Mouse (Mus musculus) G1E (cell line): ENCODE measurements around the gene Chrm3.

ENCODE experiments used
- CTCF ChIP-seq: IDR thresholded peaks from 2 replicates; pipeline ENCODE4 v1.5.1; 2012; ENCODE audit warnings: low read depth, low read length, inconsistent platforms, mixed read lengths
- GATA1 ChIP-seq: IDR thresholded peaks from 2 replicates; pipeline ENCODE4 v1.6.1; 2012; ENCODE audit warnings: borderline replicate concordance, low read length, inconsistent platforms, mixed read lengths
- GATA2 ChIP-seq: IDR thresholded peaks from 2 replicates; pipeline ENCODE4 v1.6.1; 2012; ENCODE audit warnings: low read depth, low read length, inconsistent platforms, borderline replicate concordance
- POLR2AphosphoS5 ChIP-seq: IDR thresholded peaks from 2 replicates; pipeline ENCODE4 v1.6.1; 2012; ENCODE audit warnings: low read depth, low read length, inconsistent platforms; ENCODE audit not compliant: insufficient replicate concordance
- TAL1 ChIP-seq: conservative IDR thresholded peaks from 2 replicates; pipeline ENCODE4 v1.6.1; 2012; ENCODE audit warnings: low read depth, low read length, inconsistent platforms, mixed read lengths

DNA sequence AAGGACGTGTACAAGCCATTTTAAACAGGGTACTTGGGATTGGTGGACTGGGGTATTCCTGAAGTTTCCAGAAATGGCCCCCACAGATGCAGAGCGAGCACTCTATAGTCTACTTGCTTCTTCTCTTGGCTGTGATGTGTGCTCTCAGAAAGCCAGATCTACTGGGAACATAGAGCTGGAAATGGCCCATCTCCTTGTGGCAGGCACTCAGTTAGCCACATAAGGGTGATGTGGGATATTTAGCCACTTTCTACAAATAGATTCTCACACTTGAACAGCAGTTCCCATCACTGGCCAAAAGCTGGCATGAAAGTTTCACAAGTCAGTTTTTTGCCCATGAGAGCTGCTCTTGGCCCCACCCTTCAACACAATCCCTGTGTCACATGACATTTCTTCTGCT, 65.5 kb downstream of the Chrm3 start:
- TF ChIP-seq CTCF (no peak), POLR2AphosphoS5 (no peak), GATA2 (no peak), GATA1 (no peak), TAL1 (no peak)
